ENCODE assay signal across 27 mouse cellular contexts in genomic region chr11:49942841-49943240, GRCm38 (mm10). TPM values are rescaled to one million over a fixed set of nuclear protein-coding genes. Genes with fewer than 3 reads are reported as not detected.
DNase-seq lines count a peak whose midpoint lies in the region; ATAC-seq and TF ChIP-seq lines count a peak whose summit lies in the region.
"Had no signal": no experiment of that assay in that cellular context is flagged by ENCODE, and none has a peak within 500 bp of the region (broad histone marks: within the 10 kb centered on the region; RNA-seq: fewer than 3 reads in every experiment).

No protein-coding gene starts in this region.

- no peak overlapping the region for H3K9ac ChIP-seq in hindbrain, embryonic 14.5 days
- H3K9ac ChIP-seq: embryonic facial prominence, embryonic 13.5 days; embryonic facial prominence, embryonic 15.5 days; forebrain, embryonic 12.5 days had no signal

- H3K4me1 ChIP-seq in olfactory bulb, adult 2 months (ENCODE audit: control insufficient read depth, insufficient read depth, low read length), result peaks cover 32% of the 10 kb centered on the region
- no peaks in the 10 kb centered on the region for H3K4me1 ChIP-seq in hindbrain, embryonic 14.5 days (replicated peaks; ENCODE audit: control insufficient read depth, insufficient read depth, low read length)
- H3K4me1 ChIP-seq: embryonic facial prominence, embryonic 13.5 days; embryonic facial prominence, embryonic 15.5 days had no signal

- no peaks in the 10 kb centered on the region for H3K36me3 ChIP-seq in hindbrain, embryonic 14.5 days (replicated peaks; ENCODE audit: control insufficient read depth, insufficient read depth)
- H3K36me3 ChIP-seq: embryonic facial prominence, embryonic 13.5 days; embryonic facial prominence, embryonic 15.5 days; forebrain, embryonic 10.5 days; forebrain, embryonic 12.5 days; G1E had no signal

- WGBS in olfactory bulb, adult 2 months, result 34% methylated on average over 4 of the region's 4 CpGs
- 73% methylated on average over 4 of the region's 4 CpGs for WGBS in hindbrain, embryonic 14.5 days

- DNase-seq in frontal cortex, postnatal 25 days (ENCODE audit: low spot score in 2 of 2), result no peak
- DNase-seq in brain, adult 2 months (ENCODE audit: low read depth, low spot score), result peak; percentile 76
- DNase-seq in adipocyte (ENCODE audit: low spot score), result no peak
- DNase-seq in hindbrain, embryonic 14.5 days (ENCODE audit: low spot score), result no peak
- DNase-seq: adrenal gland, adult 2 months; adrenal gland, postnatal 10 days; adrenal gland, postnatal 25 days; B cell, adult 2 months; cerebellum, adult 11-12 months; cerebellum, adult 2 months; cerebellum, adult 9-10 months; cerebellum, postnatal 10 days; cerebellum, postnatal 25 days; embryo, embryonic 11 days had no signal

- peak; percentile 21; the same call in 1 of the 2 replicates for ATAC-seq in frontal cortex, adult (ENCODE audit: low TSS enrichment)
- ATAC-seq in hindbrain, embryonic 14.5 days (ENCODE audit: low FRiP score), result no peak
- ATAC-seq: activated CD4-positive, CD25-positive, alpha-beta regulatory T cell, adult 4 months; CD4-positive, CD25-positive, alpha-beta regulatory T cell, adult 4 months; forebrain, embryonic 14.5 days; forebrain, embryonic 16.5 days; Patski had no signal

- no peak overlapping the region for H3K4me2 ChIP-seq in hindbrain, embryonic 14.5 days (replicated peaks)
- H3K4me2 ChIP-seq: embryonic facial prominence, embryonic 13.5 days; embryonic facial prominence, embryonic 15.5 days; forebrain, embryonic 12.5 days had no signal

- no peak overlapping the region for H3K4me3 ChIP-seq in olfactory bulb, adult 2 months (ENCODE audit: insufficient read depth, low read depth, low read length)
- H3K4me3 ChIP-seq in hindbrain, embryonic 14.5 days (replicated peaks; ENCODE audit: low read length), result no peak overlapping the region
- H3K4me3 ChIP-seq: embryonic facial prominence, embryonic 13.5 days; embryonic facial prominence, embryonic 15.5 days; erythroblast, embryonic 14.5 days; forebrain, embryonic 10.5 days; forebrain, embryonic 12.5 days had no signal

- no peak for TF ChIP-seq POLR2A in olfactory bulb, adult 2 months (IDR thresholded peaks at IDR 0.05; ENCODE audit: insufficient read depth, low read depth, low read length)

- peak overlapping the region; percentile 92 for H3K27ac ChIP-seq in olfactory bulb, adult 2 months (ENCODE audit: insufficient read depth, low read depth, low read length)
- no peak overlapping the region for H3K27ac ChIP-seq in hindbrain, embryonic 14.5 days
- H3K27ac ChIP-seq: embryonic facial prominence, embryonic 13.5 days; embryonic facial prominence, embryonic 15.5 days; forebrain, embryonic 10.5 days; forebrain, embryonic 12.5 days had no signal

- no peaks in the 10 kb centered on the region for H3K27me3 ChIP-seq in hindbrain, embryonic 14.5 days (ENCODE audit: control insufficient read depth, insufficient read depth, low read length)
- H3K27me3 ChIP-seq: embryonic facial prominence, embryonic 13.5 days; embryonic facial prominence, embryonic 15.5 days; forebrain, embryonic 12.5 days; Patski had no signal

- no peak for TF ChIP-seq CTCF in olfactory bulb, adult 2 months (IDR thresholded peaks at IDR 0.05; ENCODE audit: insufficient read depth, low read depth, low read length)

- peaks cover 6% of the 10 kb centered on the region; the same call in 1 of the 2 replicates for H3K9me3 ChIP-seq in hindbrain, embryonic 14.5 days (ENCODE audit: control insufficient read depth, low read length)
- H3K9me3 ChIP-seq: embryonic facial prominence, embryonic 13.5 days; embryonic facial prominence, embryonic 15.5 days; forebrain, embryonic 10.5 days; forebrain, embryonic 12.5 days; G1E had no signal

RNA-seq across cellular contexts. Expression of gene Rasgef1c, which starts 41.2 kb away (rescaled TPM):
- not detected in 2 replicates for polyA plus RNA-seq in olfactory bulb, adult 2 months (2012; ENCODE audit: insufficient read depth, insufficient read length, low replicate concordance, missing spikeins)
- 31.7 and 35.3 TPM in 2 replicates for polyA plus RNA-seq in hindbrain, embryonic 14.5 days (2014; fragmentation: Nextera tagmentation; extraction: Ambion mirVana)
- polyA plus RNA-seq: erythroblast, embryonic 14.5 days; G1E had no signal

Comparison
In these comparisons a context has a peak if more than half of its experiments do, and no peak if none do; other contexts are left out.
1. RNA of gene Rasgef1c, which starts 41.2 kb away (polyA plus RNA-seq): 31.7 to 35.3 TPM in hindbrain, embryonic 14.5 days; not detected in olfactory bulb, adult 2 months; every median in the first group is over 10 times any median in the second.